Mouse (Mus musculus): ENCODE measurements around the gene Atg10. TPM values are rescaled to one million over a fixed set of nuclear protein-coding genes. Genes with fewer than 3 reads are reported as not detected.

Gene Atg10
- polyA plus RNA-seq, 1 experiment from 2014 or later = 15.9 TPM

DNA sequence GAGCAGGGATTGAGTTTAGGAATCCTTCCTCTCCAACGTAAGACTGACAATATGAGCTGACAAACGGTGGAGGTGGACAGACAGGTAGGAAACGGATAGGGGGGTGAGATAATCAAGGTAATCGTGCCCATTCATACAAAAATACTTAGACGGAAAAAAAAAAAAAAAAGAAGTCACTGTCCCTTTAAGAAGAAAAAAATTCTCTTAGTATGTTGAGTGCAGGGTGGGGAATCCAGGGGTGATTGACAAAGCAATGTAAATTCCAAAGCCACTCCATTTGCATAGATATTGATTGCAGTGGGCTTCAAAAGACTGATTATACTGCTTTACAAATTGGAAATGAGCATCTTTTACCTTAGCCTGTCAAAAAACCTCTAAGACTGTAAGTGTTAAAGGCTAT, 123.4 kb downstream of the Atg10 start:
- no peak for ATAC-seq (ENCODE audit: low FRiP score)
- Histone ChIP-seq H3K27ac (replicated peaks) (no peak overlapping the region), H3K4me1 (no peaks in the 10 kb centered on the region), H3K27me3 (replicated peaks) (no peaks in the 10 kb centered on the region), H3K4me3 (replicated peaks) (no peak overlapping the region), H3K9ac (replicated peaks) (no peak overlapping the region), H3K9me3 (replicated peaks) (no peaks in the 10 kb centered on the region), H3K4me2 (no peak overlapping the region), H3K36me3 (no peaks in the 10 kb centered on the region)
- 80% methylated on average over 5 of the region's 5 CpGs for WGBS

DNA sequence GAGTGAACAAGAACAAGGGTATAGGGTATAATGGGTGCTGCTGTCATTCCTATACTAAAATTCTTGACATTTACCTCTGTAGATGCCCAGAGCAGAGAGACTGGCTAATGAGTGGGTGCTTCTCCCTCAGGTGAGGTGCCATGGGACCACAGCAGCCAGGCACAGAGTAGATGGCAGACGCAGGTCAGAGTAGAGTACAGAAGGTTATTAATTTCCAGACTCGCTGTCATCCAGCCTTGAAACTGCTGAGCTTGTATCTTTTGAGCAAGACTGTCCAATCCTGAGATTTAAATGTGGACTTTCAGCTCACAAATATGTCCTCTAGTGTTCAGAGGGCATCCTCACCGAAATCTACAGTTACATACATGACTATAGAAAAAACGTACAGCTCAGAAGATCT, 128.9 kb downstream of the Atg10 start:
- peak; percentile 2; the same call in 1 of the 2 replicates for ATAC-seq (ENCODE audit: low FRiP score)
- 83% methylated on average over 4 of the region's 4 CpGs for WGBS
- no peak overlapping the region for H3K4me3 ChIP-seq (replicated peaks)
- H3K27ac ChIP-seq (replicated peaks) = peak overlapping the region; percentile 38
- no peaks in the 10 kb centered on the region for H3K36me3 ChIP-seq
- H3K4me1 ChIP-seq = peaks cover 15% of the 10 kb centered on the region
- no peaks in the 10 kb centered on the region for H3K9me3 ChIP-seq (replicated peaks)
- no peak overlapping the region for H3K9ac ChIP-seq (replicated peaks)
- H3K27me3 ChIP-seq (replicated peaks) = no peaks in the 10 kb centered on the region
- no peak overlapping the region for H3K4me2 ChIP-seq

DNA sequence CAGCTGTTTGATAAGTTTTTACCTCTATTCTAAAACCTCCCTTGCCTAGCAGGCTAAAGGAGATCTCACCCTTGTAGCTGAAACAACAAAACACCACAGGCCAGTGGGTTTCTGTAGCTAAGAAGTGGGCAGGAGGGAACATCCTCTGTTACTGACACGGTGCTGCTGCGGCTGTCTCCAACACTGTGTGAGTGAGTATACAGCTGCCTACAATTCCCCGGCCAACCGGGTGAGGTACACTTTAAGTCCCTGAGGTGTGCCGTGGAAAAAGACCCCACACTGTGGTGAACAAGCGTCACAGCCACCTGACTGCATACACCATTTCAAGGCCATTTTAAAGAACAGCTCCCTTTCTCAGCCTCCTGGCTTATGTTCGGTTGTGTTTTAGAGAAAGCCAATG, 129.6 kb downstream of the Atg10 start:
- peak overlapping the region; percentile 17 for H3K4me2 ChIP-seq
- H3K9me3 ChIP-seq (replicated peaks) = no peaks in the 10 kb centered on the region
- H3K9ac ChIP-seq (replicated peaks) = no peak overlapping the region
- H3K4me3 ChIP-seq (replicated peaks) = no peak overlapping the region
- peak; percentile 76 for ATAC-seq (ENCODE audit: low FRiP score)
- no peaks in the 10 kb centered on the region for H3K36me3 ChIP-seq
- H3K27me3 ChIP-seq (replicated peaks) = no peaks in the 10 kb centered on the region
- H3K27ac ChIP-seq (replicated peaks) = peak overlapping the region; percentile 38
- WGBS = 27% methylated on average over 7 of the region's 7 CpGs
- peaks cover 15% of the 10 kb centered on the region for H3K4me1 ChIP-seq

DNA sequence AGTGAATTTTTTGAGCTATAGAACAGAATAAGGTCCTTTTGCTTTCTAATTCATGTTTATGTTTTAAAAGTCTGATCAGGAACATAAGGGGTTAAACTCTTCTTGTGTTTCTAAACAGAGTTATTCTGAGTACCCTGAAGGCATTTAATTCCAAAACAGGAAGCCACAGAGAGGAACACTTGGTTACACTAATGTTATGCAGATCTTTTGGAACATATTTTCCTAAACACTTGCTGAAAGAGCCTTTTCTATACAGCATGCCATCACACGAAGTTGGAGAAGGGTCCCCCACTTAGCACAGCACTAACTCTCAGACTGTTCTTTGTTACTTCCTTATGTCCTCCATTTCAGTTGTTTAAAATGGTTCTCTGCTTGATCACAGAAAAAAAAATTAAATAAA, 130.2 kb downstream of the Atg10 start:
- 12% methylated on average over 1 of the region's 1 CpGs for WGBS
- Histone ChIP-seq H3K4me1 (peaks cover 15% of the 10 kb centered on the region), H3K27ac (replicated peaks) (no peak overlapping the region), H3K27me3 (replicated peaks) (no peaks in the 10 kb centered on the region), H3K4me3 (replicated peaks) (no peak overlapping the region), H3K9me3 (replicated peaks) (no peaks in the 10 kb centered on the region), H3K9ac (replicated peaks) (no peak overlapping the region), H3K36me3 (no peaks in the 10 kb centered on the region), H3K4me2 (no peak overlapping the region)
- peak; percentile 58 for ATAC-seq (ENCODE audit: low FRiP score)

DNA sequence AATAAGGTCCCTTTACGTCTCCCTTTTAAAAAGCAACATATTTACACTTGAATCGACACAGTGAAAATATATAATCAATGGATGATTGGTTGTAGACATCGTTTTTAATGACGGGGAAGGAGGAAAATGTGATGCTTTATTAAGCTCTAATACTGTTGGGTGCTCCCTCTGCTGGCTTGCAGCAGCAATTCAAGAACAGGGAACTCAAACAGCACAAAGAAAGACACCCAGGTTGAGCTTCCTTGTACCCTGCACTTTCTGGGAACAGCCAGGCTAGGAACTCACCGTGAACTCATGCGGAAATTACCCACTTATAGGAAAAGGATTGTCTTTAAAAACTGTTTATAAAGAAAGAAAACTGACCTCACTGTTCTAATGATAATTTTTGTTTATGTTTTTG, 130.6 kb downstream of the Atg10 start:
- Histone ChIP-seq H3K4me3 (replicated peaks) (no peak overlapping the region), H3K4me2 (peak overlapping the region; percentile 9; the same call in 1 of the 2 replicates), H3K4me1 (peaks cover 15% of the 10 kb centered on the region), H3K27ac (replicated peaks) (no peak overlapping the region), H3K9me3 (replicated peaks) (no peaks in the 10 kb centered on the region), H3K27me3 (replicated peaks) (no peaks in the 10 kb centered on the region), H3K36me3 (no peaks in the 10 kb centered on the region), H3K9ac (replicated peaks) (no peak overlapping the region)
- WGBS = 21% methylated on average over 6 of the region's 6 CpGs
- peak; percentile 70 for ATAC-seq (ENCODE audit: low FRiP score)

DNA sequence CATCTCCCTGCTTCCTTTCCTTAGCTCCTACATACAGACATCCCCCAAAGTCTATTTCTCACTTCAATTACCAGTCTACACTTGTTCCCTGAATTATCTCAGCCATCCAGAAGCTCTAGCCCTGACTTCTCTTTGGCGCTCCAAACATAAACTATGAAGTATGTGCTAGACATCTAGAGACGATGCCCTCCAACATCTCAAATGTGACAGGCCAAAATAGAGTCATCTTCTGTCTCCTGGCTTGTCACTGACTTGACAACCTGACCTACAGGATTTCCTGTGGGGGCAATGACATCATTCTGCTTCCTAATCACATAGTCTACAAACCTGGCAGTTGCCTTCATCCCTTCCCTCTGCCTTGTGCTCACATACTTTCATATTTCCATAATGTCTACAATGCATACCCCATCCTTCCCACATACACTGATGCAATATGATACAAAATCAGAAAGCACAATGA, 132.0 kb downstream of the Atg10 start:
- Histone ChIP-seq H3K36me3 (no peaks in the 10 kb centered on the region), H3K4me2 (no peak overlapping the region), H3K4me1 (peaks cover 15% of the 10 kb centered on the region), H3K27me3 (replicated peaks) (no peaks in the 10 kb centered on the region), H3K9ac (replicated peaks) (no peak overlapping the region), H3K27ac (replicated peaks) (no peak overlapping the region), H3K9me3 (replicated peaks) (no peaks in the 10 kb centered on the region), H3K4me3 (replicated peaks) (no peak overlapping the region)
- 93% methylated on average over 2 of the region's 2 CpGs for WGBS
- no peak for ATAC-seq (ENCODE audit: low FRiP score)

DNA sequence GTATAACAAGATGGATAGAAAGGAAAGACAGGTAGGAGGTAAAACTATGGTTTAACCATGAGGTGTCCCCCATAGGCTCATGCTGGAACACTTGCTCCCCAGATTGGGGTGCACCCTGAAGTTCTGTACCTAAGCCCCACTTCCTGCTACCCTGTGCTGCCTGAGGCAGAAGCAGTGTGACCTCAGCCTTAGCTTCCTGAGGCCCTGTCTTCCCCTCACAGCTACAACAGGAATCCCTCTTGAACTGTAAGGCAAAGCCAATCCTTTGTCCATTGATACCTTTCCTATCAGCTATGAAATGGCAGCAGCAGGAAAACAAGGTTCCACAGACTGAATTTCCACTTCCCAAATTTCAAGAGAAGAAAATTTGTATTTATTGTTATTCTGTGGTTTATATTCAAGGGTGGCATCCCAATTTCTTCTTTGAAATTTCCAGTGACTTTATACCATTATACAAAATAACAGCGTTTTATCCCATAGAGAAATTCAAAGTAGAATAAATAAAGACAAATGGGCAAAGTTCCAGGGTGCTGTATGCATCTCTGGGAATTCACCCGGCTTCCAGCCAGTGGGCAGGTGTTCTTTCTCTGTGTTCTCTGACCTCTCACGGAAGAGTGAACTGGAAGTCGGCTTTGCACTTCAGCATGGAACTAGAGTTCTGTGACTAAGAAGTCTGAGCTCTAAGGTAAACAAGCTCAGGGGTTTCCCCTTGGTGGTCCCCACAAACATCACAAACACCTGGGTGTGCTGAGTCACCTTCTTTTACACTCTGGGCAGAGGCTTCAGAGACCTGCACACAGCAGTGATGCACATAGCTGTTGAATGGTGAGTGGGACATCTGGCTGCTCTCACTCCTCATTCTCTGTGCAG, 132.7 kb downstream of the Atg10 start:
- Histone ChIP-seq H3K4me1 (peaks cover 15% of the 10 kb centered on the region), H3K9ac (replicated peaks) (no peak overlapping the region), H3K4me2 (no peak overlapping the region), H3K27ac (replicated peaks) (no peak overlapping the region), H3K9me3 (replicated peaks) (no peaks in the 10 kb centered on the region), H3K4me3 (replicated peaks) (no peak overlapping the region), H3K27me3 (replicated peaks) (no peaks in the 10 kb centered on the region), H3K36me3 (no peaks in the 10 kb centered on the region)
- WGBS = 76% methylated on average over 4 of the region's 4 CpGs
- no peak for ATAC-seq (ENCODE audit: low FRiP score)

DNA sequence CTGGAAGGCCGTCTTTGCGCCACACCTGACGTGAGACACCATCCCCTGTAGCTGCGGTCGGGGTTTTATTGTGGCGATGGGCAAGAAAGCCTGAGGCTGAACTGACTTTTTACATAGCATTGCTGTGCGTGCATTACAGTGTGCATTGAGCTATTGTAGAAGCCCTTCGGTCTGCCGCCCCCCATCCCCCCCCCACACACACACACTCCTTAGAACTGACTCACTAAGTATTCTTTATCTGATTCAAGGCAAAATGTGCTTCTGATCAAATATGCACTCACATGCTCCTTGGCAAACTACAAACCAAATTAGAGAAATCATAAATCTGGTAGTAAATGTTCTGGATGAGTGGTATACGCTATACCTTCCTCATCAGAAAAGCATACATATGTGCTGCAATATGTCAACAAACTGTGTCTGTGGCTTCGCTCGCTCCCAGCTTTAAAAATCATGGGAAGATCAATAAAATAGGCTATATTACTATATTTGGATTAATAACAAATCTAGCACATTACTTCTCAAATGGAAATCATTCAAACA, 137.3 kb downstream of the Atg10 start:
- Histone ChIP-seq H3K9me3 (replicated peaks) (no peaks in the 10 kb centered on the region), H3K4me1 (no peaks in the 10 kb centered on the region), H3K4me2 (no peak overlapping the region), H3K36me3 (no peaks in the 10 kb centered on the region), H3K27ac (replicated peaks) (no peak overlapping the region), H3K4me3 (replicated peaks) (no peak overlapping the region), H3K9ac (replicated peaks) (no peak overlapping the region), H3K27me3 (replicated peaks) (no peaks in the 10 kb centered on the region)
- ATAC-seq (ENCODE audit: low FRiP score) = no peak
- 84% methylated on average over 12 of the region's 12 CpGs for WGBS

DNA sequence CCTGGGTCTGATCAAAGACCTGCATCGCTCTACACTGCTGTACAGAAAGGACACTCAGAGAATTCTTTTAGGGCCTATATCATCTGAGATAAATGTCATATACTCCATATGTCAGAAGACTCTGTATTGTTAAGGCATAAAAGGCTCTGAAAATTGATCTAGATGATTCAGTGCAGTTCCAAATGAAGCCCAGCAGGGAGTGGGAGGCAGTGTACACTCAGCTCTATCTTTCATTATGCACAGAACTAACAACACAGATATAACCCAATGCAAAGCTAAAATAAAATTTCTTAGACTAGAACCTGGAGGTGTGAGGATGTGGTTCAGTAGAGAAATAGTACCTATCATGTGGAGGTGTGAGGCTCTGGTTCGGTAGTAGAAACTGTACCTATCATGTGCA, 151.4 kb downstream of the Atg10 start:
- no peak for ATAC-seq (ENCODE audit: low FRiP score)
- H3K36me3 ChIP-seq = no peaks in the 10 kb centered on the region; the same call in 1 of the 2 replicates
- no peaks in the 10 kb centered on the region for H3K9me3 ChIP-seq (replicated peaks)
- no peak overlapping the region for H3K4me3 ChIP-seq (replicated peaks)
- H3K9ac ChIP-seq (replicated peaks) = no peak overlapping the region
- no peak overlapping the region for H3K4me2 ChIP-seq
- H3K4me1 ChIP-seq = no peaks in the 10 kb centered on the region
- H3K27ac ChIP-seq (replicated peaks) = no peak overlapping the region
- no peaks in the 10 kb centered on the region for H3K27me3 ChIP-seq (replicated peaks)
- 95% methylated on average over 2 of the region's 2 CpGs for WGBS

DNA sequence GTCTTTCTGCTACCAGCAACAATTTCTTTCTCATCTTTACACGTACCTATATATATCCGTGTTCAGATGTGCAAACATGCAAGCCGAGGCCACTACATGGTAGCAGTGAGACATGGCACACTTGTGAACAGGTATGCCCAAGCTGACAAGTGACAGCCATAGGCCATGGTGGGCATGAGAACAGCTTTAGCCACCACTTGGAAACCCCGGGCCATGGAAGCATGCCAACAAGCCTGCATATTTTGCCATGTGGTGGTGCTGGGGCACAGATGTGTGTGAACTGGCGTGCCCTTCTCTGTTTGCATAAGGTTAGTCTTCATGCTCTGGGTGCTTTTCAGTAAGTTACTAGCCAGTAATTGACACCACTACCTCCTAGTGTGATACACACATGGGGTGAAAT, 162.9 kb downstream of the Atg10 start:
- H3K9me3 ChIP-seq (replicated peaks) = no peaks in the 10 kb centered on the region
- no peaks in the 10 kb centered on the region for H3K36me3 ChIP-seq
- no peak overlapping the region for H3K27ac ChIP-seq (replicated peaks)
- 88% methylated on average over 5 of the region's 5 CpGs for WGBS
- H3K9ac ChIP-seq (replicated peaks) = no peak overlapping the region
- no peaks in the 10 kb centered on the region for H3K4me1 ChIP-seq
- ATAC-seq (ENCODE audit: low FRiP score) = no peak
- H3K4me3 ChIP-seq (replicated peaks) = no peak overlapping the region
- H3K27me3 ChIP-seq (replicated peaks) = no peaks in the 10 kb centered on the region
- no peak overlapping the region for H3K4me2 ChIP-seq

DNA sequence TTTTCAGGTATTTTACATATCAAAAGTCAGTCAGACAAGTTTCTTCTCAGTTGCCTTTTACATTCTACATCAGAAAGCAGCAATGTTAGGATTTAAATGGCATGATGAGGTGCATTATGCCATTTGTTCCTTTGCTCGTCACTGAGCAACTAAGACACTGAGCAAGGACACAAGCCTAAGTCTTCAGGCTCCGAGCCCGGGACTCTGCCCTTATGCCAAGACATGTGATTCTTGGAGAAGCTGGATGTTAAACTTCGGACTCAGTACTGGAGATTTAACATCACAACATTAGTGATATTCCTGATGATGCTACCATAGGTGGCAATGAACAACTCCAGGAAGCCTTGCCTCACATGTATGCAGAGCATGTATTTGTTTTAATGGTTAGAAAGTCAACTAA, 175.6 kb downstream of the Atg10 start:
- no peak for ATAC-seq (ENCODE audit: low FRiP score)
- H3K9me3 ChIP-seq (replicated peaks) = 0 out of 2 replicates have a peak, but pooled peaks cover 3% of the 10 kb centered on the region
- no peaks in the 10 kb centered on the region for H3K36me3 ChIP-seq
- 95% methylated on average over 4 of the region's 4 CpGs for WGBS
- no peak overlapping the region for H3K4me3 ChIP-seq (replicated peaks)
- H3K27ac ChIP-seq (replicated peaks) = no peak overlapping the region
- no peaks in the 10 kb centered on the region for H3K4me1 ChIP-seq
- no peak overlapping the region for H3K4me2 ChIP-seq
- no peaks in the 10 kb centered on the region for H3K27me3 ChIP-seq (replicated peaks)
- H3K9ac ChIP-seq (replicated peaks) = no peak overlapping the region

DNA sequence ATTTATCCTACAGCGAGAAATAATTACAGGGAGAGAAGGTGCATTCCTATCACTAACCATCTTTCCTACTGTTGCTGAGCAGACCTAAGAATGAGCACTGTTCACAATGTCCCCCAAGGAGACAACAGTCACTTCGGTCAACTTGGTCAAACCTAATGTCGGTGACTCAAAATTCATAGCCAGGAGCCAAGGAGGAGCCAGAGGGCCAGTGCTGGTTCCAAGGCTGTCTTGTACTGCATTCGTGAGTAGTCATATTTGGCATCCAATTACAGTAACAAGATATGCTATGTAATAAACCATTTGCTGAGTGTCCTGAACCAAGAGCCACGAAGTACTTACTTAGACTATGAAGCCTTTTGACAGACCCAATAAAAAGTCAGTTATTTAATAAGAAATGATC, 176.9 kb downstream of the Atg10 start:
- no peak overlapping the region for H3K9ac ChIP-seq (replicated peaks)
- ATAC-seq (ENCODE audit: low FRiP score) = no peak
- H3K4me1 ChIP-seq = no peaks in the 10 kb centered on the region
- no peaks in the 10 kb centered on the region for H3K27me3 ChIP-seq (replicated peaks)
- 0 out of 2 replicates have a peak, but pooled peaks cover 3% of the 10 kb centered on the region for H3K9me3 ChIP-seq (replicated peaks)
- no peak overlapping the region for H3K4me2 ChIP-seq
- WGBS = 92% methylated on average over 5 of the region's 5 CpGs
- no peaks in the 10 kb centered on the region for H3K36me3 ChIP-seq
- no peak overlapping the region for H3K4me3 ChIP-seq (replicated peaks)
- H3K27ac ChIP-seq (replicated peaks) = no peak overlapping the region

Data from neural tube, embryonic 15.5 days (tissue).